Mouse (Mus musculus): ENCODE measurements around the gene Csmd2. TPM values are rescaled to one million over a fixed set of nuclear protein-coding genes. Genes with fewer than 3 reads are reported as not detected.

The Csmd2 gene
- total RNA-seq (2021): 10 to 100 TPM; 39.0 to 40.2 TPM
- long read RNA-seq, partial matches to known transcripts: 0 of 4 reads
- long read RNA-seq, other reads (novel, unspliced or antisense): 4 of 4 reads

DNA sequence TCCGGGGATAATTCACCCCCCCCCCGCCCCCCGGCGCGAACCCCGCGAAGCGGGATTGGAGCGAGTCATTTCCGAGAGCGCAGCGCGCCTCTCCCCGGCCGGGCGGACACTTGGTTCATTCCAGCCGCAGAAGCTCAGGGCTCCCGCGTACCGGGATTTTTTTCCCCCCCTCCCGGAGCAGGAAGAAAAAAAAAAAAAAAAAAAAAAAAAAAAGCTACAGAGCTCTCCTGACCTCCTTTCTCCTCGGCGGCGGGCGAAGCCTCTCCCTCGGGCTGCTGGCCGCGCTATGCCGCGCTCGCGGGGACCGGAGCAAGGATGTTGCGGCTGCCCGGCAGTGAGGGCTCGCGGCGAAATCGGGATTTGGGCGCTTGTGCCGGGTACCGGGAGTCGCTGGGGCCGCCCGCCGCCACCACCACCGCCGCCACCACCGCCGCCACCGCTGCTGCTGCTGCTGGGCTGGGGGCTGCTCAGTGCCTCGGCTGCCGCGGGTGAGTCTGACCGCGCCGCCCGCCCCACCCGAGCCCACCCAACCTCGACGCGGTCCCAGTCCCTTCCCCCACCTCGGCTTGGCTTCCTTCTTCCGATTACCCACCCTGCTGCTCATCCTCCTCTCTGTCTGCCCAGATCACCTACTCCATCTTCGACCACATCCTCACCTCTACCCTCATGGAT, at the start of gene Csmd2:
Csmd2 (plus strand) TSS at position 74 of the 672 bp plus-strand sequence.
- peak; percentile 58 to 73 for DNase-seq (ENCODE audit: low spot score in 2 of 2)

DNA sequence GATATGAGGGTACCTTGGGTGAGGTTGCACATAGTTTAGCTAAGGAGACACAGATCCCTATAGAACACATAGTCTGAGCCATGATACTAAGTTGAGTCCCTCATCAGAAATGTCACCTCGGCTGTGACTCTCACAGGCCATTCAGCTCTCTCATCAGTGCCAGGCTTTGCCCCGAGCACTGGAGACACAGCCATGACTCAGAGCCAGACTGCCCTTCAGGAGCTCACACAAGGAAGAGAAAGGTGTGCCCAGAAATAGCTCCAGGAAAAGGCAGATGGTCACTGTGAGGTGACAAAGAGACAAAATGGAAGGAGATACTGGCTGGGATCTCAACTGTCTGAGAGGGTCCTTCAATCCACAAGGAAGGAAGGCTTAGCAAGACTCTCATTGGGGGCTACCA, 40.0 kb upstream of the Csmd2 start:
- no peak for DNase-seq (ENCODE audit: low spot score in 2 of 2)

- no peak for DNase-seq (ENCODE audit: low spot score in 2 of 2)
Observed at GRCm38 (mm10) chr4:127953006-127953710, 34.5 kb upstream of the Csmd2 start.

GRCm38 (mm10) chr4:127969101-127969500, 18.6 kb upstream of the Csmd2 start:
- no peak for DNase-seq (ENCODE audit: low spot score in 2 of 2)

GRCm38 (mm10) chr4:127970018-127970421, 17.6 kb upstream of the Csmd2 start:
- peak in 1 of 2 experiments; percentile 13 for DNase-seq (ENCODE audit: low spot score in 2 of 2)

DNA sequence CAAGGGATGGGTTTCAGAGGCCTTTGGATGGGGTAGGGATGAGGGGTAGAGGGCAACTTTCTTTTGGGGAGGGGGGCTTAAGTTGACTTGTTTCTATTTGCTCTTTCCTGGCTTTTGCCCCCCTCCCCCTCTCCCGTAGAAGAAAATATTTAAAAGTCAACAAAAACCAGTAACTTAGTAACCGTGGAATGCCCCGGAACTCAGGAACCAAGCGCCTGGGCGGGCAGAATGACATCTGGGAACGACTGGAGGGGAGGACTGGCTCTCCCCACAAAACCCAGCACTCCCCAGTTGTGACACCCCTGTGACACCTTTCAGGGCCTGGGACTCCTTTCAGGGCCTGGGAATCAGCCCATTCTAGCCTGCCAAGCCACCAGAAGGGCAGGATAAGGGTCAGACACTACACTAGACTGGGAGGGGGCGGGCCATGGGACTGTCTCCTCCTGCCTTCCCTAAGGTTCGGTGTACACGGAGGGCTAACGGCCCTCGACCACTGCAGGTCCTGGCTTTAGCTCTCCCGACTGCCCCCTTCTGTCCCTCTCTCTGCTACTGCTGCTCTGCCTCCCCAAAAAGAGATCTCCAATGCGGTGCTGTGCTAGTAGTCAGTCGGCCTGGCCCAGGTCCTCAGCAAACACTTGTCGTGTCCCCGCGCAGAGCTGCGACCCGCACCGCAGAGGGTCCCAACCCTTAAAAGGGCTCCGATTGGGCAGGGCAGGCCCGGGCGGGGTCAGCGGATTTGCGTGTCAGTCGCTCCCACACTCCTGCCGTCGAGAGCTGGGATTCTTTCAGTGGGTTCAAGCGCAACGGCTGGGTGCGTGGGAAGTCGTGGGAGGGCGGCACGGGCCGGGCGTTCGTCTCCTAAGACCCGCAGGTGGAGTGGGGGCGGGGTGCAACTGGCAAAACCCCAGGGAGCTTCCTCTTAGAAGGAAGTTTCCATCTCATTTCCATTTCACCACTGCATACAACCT, 16.5 kb upstream of the Csmd2 start, which contains the start of gene CK137956:
CK137956 (minus strand) TSS at position 51 of the 968 bp plus-strand sequence.
- no peak for DNase-seq (ENCODE audit: low spot score in 2 of 2)

DNA sequence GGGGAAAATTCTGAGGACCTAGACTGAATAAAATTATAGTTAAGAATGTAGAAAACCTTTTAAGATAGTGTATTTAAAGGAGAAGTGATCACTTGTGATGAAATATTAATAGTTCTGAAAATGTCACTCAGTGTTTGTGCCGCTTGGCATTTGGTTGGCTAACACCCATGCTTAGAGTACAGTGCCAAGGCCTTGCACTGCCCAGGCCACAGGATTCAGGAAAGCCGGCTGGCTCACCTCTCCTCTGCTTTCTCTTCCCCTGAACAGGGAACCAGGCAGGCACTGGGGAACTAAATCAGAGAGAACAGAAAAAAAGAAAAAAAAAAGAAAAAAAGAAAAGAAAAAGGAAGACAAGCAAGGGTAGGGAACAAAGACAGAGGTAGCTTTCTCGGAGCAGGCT, 14.7 kb upstream of the Csmd2 start:
- DNase-seq (ENCODE audit: low spot score in 2 of 2): no peak

- no peak for DNase-seq (ENCODE audit: low spot score in 2 of 2)
Observed at GRCm38 (mm10) chr4:127981125-127981524, 6.5 kb upstream of the Csmd2 start.

GRCm38 (mm10) chr4:127984426-127984825, 3.2 kb upstream of the Csmd2 start:
- no peak for DNase-seq (ENCODE audit: low spot score in 2 of 2)

GRCm38 (mm10) chr4:127985874-127986273, 1.8 kb upstream of the Csmd2 start:
- DNase-seq (ENCODE audit: low spot score in 2 of 2): no peak

GRCm38 (mm10) chr4:127986491-127987075, 1.1 kb upstream of the Csmd2 start:
- DNase-seq (ENCODE audit: low spot score in 2 of 2): no peak

DNA sequence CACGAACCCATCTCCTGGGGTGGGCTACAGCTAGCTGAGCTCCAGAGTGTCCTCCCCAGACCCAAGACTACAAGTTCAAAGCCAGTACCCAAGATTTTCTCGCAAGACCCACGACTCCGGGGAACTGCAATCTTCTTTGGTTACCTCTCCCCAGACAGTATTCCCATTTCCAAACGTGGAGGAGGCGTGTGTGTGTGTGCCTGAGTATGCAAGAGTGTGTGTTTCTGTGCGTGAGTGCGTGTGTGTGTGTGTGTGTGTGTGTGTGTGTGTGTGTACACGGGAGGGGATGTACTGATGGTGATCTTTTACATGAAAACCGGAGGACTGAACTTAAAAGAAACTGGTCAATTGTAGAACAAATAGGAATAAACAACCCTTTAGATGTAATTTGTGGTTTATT, 387 bp upstream of the Csmd2 start:
- DNase-seq (ENCODE audit: low spot score in 2 of 2): no peak

DNA sequence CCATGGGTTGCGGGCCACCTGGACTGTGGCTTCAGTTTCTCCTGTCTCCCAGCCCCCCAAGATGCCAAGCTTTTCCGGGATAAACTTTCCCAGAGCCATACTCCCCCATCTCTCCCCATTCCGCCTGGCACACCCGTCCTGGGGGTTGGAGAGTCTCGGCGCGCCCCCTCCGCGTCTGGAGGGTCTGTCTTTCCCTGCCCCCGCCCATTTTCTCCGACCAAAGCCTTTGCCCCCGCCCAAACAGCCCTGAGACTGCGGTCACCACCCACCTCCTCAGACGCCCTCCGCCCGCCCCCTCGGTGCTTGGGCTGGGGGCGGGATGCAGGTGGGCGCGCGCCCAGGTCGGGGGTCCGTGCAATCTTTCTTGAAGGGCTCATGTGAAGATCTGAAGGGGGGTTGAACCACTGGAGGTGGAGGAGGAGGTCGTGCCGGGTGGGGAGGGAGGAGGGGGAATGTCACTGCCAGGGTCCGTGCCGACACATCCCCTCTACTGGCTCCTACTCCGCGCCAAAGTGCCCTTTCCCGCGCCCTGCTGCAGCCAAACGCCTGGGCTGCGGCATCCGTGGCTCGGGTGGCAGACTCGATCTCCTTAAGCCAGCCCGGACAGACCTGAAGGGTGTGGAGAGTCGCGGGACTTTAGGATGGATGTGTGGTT, 996 bp downstream of the Csmd2 start:
- no peak for DNase-seq (ENCODE audit: low spot score in 2 of 2)

DNA sequence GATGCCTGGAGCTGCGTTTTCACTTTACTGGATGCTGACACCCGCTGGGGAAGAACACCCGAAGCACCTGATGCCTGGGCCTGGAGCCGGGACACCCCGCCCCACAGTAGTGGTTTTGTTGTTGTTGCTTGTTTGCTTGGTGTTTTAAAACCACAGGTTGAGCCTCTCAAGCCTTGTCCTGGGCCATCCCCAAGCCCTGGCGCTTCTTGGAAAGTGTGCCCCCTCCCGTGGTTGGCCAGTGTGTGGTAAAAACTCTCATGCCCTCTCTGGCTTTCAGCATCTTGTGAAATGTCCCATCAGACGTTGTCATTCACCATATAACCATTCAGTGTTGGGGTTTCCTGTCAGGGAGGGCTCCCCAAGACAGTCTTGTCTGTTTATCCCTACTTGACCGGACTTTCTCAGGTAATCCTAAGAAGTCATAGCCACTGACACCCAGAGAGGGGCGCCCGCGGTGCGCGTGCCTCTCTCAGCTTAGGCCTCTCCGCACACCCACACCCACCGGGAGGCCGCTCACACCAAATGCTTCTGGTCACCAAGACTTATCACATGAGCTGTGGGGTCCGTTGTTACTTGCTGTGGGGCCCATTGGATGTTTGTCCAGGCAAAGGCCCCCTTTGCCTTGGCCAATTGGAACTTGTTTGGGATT, 1.8 kb downstream of the Csmd2 start:
- peak in 1 of 2 experiments; percentile 63 for DNase-seq (ENCODE audit: low spot score in 2 of 2)

DNA sequence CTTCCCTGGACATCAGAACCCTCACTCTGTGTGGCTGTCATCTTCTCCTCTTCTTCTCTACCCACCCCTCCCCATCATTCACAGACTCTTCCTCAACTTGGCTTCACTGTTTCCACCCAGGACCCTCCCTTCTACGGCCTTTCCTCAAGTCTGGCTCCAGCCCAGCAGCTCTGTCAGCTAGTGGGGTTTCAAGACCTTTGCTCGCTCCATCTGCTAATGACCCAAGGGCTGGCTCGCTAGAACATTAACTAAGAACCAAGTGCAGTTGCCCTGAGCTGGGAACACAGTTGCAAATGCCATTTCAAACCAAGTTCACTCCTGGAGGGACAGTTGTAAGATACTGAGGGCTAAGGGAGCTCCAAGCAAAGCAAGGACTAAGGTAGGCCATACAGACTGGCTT, 11.6 kb downstream of the Csmd2 start:
- no peak for DNase-seq (ENCODE audit: low spot score in 2 of 2)

- DNase-seq (ENCODE audit: low spot score in 2 of 2): peak in 1 of 2 experiments; percentile 11
Observed at GRCm38 (mm10) chr4:128002638-128003101, 15.0 kb downstream of the Csmd2 start.

DNA sequence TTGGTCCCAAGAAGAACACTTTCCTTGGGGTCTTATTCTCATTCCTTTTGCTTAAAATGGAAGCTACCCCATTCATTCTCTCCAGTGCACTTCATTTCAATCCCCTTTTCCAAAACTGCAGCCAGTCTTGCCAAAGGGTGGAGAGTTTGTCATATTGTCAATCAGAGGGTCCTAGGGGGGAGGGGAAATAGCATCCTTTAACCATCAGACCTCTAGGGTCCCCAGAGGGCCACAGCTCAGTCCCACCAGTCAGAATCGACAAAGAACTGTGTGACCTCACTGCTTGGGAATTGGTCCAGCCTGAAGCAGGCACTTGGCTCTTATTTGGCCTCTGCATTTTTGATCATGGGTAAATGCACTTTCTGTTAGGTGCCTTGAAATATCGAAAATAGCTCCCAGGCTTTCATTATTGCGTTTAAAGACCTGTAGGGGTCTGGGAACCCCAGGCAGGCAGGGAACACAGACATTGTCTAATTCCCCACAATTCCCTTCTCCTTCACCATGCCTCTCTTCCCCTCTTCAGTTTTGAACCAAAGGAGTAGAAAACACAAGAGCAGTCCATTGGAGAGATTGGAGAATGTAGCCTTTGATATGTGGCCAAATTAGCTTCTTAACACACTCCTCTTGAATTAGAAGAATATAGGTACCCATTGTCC, 17.3 kb downstream of the Csmd2 start:
- DNase-seq (ENCODE audit: low spot score in 2 of 2): no peak

GRCm38 (mm10) chr4:128019465-128019864, 31.8 kb downstream of the Csmd2 start:
- peak; percentile 30 to 41 for DNase-seq (ENCODE audit: low spot score in 2 of 2)

- peak in 1 of 2 experiments; percentile 11 for DNase-seq (ENCODE audit: low spot score in 2 of 2)
Observed at GRCm38 (mm10) chr4:128028294-128028693, 40.6 kb downstream of the Csmd2 start.

Data from layer of hippocampus, adult 18-20 months (tissue).